Mouse (Mus musculus): ENCODE measurements around the gene Gm27179.
"Not testable (repeated sequence)": the region's sequence is repeated elsewhere in the genome, so short reads cannot be mapped to it uniquely, and the experiment has no call there.

GRCm38 (mm10) chr14:69470122-69470708 lies 42.1 kb downstream of the Gm27179 start:
- TF ChIP-seq CTCF (IDR thresholded peaks at IDR 0.05; ENCODE audit: low read depth, low read length); POLR2A (IDR thresholded peaks at IDR 0.05; ENCODE audit: borderline replicate concordance, low read depth, low read length): not testable (repeated sequence)

All from bone marrow macrophage, adult 2 months (primary cell).